Mouse (Mus musculus): Measurements from ENCODE around the gene Ctu2.

The Ctu2 gene

DNA sequence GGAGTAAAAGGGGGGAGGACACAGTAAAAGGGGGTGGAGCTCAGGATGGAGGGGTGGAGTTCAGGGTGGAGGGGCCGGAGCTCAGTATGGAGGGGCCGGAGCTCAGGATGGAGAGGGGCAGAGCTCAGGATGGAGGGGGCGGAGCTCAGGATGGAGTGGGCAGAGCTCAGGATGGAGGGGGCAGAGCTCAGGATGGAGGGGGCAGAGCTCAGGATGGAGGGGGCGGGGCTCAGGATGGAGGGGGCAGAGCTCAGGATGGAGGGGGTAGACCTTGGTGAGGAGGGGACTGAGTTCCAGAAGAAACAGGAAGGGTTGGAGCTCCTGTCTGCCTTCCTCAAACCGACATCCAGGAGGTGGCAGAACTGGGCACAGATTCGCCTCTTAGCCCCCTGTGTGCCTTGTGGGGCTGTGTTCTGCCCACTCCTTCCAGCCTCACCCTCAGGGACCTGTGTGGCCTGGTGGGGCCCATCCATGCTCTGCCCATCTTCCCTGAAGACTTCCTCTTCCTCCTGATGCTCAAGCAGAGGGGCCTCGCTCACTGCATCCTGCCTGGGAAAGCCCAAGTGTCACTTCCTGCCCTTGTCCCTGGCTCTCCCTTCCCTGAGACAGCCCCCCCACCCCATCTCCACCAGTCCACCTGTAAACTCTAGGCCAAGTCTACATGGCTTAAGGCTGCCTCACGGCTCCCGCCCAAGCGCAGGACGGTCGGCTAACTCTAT is 21.2 kb downstream of the Ctu2 start:
- DNase-seq, result no peak

- no peak for DNase-seq
These were observed 22.0 kb downstream of the Ctu2 start for GRCm38 (mm10) chr8:122497912-122498311.

GRCm38 (mm10) chr8:122500856-122501255 is 24.9 kb downstream of the Ctu2 start:
- DNase-seq, result peak; percentile 88

DNA sequence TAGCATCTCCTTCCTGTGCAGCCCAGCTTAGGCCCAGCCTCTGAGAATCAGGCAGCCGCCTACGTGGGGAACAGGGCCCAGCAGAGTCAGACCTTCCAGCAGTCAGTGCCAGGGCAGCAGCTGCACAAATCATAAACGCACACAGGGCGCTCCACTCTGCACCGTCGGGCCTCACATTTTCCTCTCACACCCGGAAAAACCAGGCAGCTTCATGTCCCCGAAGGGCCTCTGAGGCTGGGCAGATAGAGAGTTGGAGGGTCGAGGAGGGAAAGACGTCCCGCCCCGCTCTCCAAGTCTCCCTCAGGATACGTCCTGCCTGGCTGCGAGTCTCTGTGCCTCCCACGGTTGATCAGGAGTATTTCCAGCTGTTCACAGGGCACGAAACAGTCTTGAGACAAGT is 35.6 kb downstream of the Ctu2 start:
- DNase-seq, result peak; percentile 34

DNA sequence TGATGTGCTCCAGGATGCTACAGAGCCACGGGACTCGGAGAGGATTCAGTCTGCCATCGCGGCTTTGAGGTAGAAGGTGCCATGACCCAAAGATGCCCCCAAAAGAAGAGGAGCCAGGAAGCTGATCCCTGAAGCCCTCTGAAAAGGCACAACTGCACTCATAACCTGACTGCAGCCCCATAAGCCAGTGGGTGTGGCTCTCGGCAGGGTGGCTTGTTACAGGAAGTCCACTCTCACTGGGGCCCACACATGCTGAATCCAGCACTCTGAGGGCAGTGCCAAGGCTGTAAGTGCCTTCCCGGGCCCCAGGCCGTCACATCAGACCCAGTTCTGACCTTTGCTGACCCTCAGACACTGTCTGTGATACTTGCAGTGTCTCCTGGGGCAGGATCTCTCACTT is 36.4 kb downstream of the Ctu2 start:
- DNase-seq, result no peak

DNA sequence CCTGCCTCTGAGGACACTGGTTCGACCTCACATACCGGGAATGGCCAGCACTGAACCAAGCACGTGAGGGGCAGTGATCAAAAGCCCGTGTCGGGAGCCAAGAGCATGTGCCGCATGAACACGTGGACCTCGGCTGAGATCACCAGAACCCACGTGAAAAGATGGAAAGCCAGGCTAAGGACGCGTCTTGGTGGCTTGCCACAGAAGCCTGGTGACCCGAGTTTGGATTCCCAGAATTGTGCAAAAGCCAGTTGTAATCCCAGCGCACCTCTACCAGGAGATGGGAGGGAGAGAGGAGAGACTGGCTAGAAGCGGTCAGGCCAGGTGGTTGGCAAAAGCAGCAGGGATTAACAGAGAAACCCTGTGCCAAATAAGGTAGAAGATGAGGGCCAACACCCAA is 39.8 kb downstream of the Ctu2 start:
- DNase-seq, result no peak

GRCm38 (mm10) chr8:122517541-122518190 is 41.7 kb downstream of the Ctu2 start:
- DNase-seq, result peak; percentile 58

GRCm38 (mm10) chr8:122520611-122521010 is 44.7 kb downstream of the Ctu2 start:
- DNase-seq, result no peak

- peak; percentile 75 for DNase-seq
These were observed 47.1 kb downstream of the Ctu2 start for GRCm38 (mm10) chr8:122522796-122523651.

- DNase-seq, result no peak
These were observed 47.9 kb downstream of the Ctu2 start for GRCm38 (mm10) chr8:122523652-122524360.

DNA sequence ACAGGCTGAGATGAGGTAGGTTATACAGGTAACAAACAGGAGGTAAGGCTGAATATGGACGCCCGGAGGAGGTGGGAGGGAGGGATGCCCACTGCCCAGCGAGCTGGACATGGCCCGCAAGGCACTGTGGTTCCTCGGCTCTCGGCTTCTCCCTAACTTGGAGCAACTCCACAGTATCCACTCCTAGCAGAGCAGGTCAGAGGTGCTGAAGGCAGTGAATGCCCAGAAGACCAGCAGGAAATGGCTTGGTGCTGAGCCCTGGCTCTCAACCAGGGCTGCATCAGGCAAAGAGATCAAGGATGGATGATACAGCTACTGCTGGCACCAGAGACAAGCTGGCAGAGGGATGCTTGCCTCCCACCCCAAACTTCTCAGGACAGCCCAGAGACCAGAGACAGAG is 48.6 kb downstream of the Ctu2 start:
- DNase-seq, result no peak

GRCm38 (mm10) chr8:122525004-122525403 is 49.1 kb downstream of the Ctu2 start:
- no peak for DNase-seq

GRCm38 (mm10) chr8:122526084-122526483 is 50.1 kb downstream of the Ctu2 start:
- no peak for DNase-seq

DNA sequence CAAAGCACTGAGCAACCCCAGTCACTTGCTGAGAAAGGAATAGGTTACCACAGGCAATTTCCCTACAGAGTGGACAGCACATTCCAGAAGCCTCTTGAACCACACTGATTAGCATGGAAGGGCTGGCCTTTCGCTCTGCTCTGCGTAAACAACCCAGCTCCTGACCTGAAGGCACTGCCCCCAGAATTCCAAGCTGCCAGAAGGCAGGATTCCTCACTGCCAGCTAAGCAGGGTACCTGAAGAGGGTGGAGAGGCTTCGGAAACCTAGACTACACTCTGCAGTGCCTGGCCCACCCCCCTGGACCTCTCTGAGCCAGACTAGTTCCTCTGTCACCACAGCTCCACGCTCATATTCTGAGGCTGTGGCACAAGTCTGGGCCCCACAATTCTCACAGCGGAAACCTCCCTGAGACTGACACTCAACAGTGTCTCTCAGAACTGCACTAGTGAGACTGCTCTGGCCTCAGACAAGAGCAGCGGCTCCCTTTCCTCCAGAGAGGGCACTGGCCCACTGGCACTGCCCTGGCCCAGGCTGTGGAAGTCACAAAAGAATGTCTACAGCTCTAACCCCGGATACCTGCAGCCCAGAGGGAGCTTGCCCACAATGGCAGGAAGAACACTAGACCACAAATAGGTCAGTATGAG is 50.7 kb downstream of the Ctu2 start:
- peak; percentile 56 for DNase-seq

GRCm38 (mm10) chr8:122527937-122528336 is 52.0 kb downstream of the Ctu2 start:
- DNase-seq, result no peak

DNA sequence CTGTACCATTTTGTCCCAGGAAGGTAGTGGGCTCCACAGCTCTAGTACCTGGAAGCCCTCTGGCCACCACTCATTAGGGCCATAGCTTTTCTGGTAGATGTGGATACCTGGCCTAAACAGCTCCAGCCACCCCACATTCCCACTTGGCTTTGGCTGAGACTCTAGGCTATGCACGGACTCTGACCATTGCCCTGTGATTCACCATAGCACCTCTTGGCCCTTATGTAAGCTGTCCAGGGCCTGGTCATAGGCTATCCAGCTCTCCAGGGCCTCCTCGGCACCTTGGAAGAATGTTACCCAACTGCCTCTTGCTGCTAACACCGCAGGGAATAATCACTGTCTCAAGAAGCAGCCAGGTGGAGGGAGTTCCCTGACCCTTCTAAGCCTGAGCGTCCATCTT is 53.2 kb downstream of the Ctu2 start:
- DNase-seq, result no peak

DNA sequence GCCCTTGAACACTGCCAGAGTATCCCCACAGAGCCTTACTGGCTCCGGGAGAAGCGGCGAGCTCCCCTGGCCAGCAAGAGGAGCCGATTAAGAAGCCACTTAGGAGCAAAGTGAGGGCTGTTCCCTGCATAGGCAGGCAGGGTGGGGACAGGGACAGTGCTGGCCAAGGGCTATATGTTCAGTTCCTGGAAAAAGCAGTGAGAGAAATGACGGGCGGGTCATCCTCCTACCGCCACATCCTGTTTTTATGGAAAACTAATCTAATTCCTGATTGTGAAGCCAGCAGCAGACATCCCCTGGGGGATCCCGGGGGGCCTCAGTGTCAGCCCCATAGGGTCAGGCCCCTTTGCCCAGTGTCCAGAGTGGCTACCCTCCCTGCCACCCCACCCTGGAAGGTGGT is 55.4 kb downstream of the Ctu2 start:
- DNase-seq, result no peak
